Mouse (Mus musculus) left cerebral cortex, postnatal 25 days (tissue): ENCODE measurements around the gene G3bp1. TPM values are rescaled to one million over a fixed set of nuclear protein-coding genes. Genes with fewer than 3 reads are reported as not detected.
A peak's percentile ranks its signal among the peaks of the same experiment; 100 is the strongest.

Experiments
- DNase-seq, 2 experiments: peaks; one replicate each; pipeline ENCODE4 v3.0.0; 2022; ENCODE audit warnings: low spot score in 2 of 2, mixed read lengths in 1 of 2
- intact Hi-C: fragments of 180-260 bp; cut with DNase I; formaldehyde crosslinking; loops from one replicate; pipeline ENCODE4 v1.15.1; 2025
- total RNA-seq, 2 experiments: library from RNA; stranded (reverse); gene quantifications; 2 replicates each; pipeline ENCODE4 v1.2.3; 2021

G3bp1 gene
- total RNA-seq = 10 to 100 TPM; 34.1 to 34.4 TPM

DNA sequence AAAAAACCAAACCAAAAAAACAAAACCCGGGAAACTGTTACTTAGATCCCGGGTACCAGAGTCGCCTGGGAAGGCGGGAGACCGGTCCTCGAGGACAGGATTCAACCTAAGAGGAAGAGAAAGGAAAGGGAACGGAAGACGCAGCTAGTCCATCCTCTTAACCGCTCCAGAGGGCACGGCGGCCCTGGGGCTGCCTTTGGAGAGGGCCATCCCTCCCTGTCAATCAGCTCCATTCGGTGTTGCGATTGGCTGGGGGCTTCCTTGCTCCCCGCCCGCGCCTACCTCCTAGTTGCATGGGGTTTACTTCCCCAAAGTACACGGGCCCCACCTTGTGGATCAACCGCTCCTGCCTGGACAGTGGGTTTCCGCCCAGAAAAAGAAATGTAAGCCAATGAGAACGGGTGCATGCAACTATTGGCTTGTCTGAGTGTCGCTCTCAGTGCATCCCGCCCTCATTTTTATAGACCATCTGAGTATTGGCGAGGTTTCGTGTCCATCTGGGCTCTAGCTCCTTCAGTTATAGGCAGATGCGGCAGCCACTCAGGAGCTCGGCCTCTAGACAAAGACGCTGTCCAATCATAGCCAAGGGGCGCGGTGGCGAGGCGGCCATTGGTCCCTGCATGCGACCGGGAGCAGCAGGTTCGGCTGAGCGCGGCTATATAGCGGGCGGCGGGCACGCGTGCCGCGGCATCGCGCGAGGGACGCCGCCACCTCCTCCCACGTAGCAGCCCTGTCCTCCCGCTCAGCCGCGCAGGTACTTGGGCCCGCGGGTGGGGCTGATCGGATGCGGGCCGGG lies at the start of gene G3bp1:
Gene G3bp1 (plus strand): TSS at position 638 of the 796 bp plus-strand sequence.
- intact Hi-C loops = no loop called here
- DNase-seq = peak; percentile 100

- no peak for DNase-seq
- intact Hi-C loops = no loop called here
These were observed 46.5 kb upstream of the G3bp1 start, which contains the start of gene Sparc for GRCm38 (mm10) chr11:55422978-55423377. TSS of gene Sparc (minus strand) at chr11:55423183.

GRCm38 (mm10) chr11:55423756-55424155 lies 45.7 kb upstream of the G3bp1 start:
- intact Hi-C loops = no loop called here
- peak in 1 of 2 experiments; percentile 24 for DNase-seq

DNA sequence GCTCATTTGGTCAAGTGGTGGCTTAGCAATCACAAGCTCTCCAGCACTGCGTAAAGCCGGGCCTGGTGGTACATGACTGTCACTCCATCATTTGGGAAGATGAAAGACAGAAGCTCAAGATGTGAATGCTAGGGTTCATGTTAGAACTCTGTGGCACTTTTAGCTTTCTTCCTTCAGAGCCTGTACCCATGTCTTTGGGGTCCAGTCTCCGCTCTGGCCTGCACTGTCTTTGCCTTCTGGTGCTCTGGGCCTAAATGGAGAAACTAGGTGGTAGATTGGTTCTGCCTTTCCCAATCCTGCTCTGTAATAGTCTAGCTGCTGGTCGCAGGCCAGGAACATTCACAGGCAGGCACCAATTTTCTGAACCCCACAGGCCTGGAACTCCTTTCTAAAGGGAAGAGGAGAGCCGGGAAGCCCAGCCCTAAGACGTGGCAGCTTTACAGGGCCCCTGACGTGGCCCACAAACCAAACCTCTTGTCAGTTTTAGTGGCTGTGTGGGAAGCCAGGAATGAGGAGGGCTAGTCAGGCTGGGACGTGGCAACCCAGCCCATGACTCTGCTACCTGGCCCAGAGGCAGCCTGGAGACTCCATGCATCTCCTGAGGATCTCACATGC lies 44.6 kb upstream of the G3bp1 start:
- no peak for DNase-seq
- intact Hi-C loops = no loop called here

- DNase-seq = no peak
- intact Hi-C loops = no loop called here
These were observed 41.1 kb upstream of the G3bp1 start for GRCm38 (mm10) chr11:55428186-55429012.

DNA sequence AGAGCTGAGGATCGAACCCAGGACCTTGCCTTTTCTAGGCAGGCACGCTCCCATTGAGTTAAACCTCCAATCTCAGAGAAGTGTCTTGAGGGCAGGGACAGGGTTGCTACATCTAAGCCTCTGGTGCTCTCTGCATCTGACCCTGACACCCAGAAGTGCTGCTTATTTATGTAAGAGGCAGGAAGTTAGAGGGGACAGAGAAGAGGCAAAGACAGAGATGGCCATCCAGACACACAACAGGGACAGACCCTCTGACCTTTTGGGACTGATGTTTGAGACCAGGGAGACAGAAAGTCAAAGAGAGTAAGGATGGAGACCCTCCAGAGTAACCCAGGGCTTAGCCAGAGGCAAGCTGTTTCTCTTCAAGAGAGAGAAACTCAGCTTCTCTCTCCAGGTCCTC lies 39.5 kb upstream of the G3bp1 start:
- intact Hi-C loops = no loop called here
- DNase-seq = no peak

DNA sequence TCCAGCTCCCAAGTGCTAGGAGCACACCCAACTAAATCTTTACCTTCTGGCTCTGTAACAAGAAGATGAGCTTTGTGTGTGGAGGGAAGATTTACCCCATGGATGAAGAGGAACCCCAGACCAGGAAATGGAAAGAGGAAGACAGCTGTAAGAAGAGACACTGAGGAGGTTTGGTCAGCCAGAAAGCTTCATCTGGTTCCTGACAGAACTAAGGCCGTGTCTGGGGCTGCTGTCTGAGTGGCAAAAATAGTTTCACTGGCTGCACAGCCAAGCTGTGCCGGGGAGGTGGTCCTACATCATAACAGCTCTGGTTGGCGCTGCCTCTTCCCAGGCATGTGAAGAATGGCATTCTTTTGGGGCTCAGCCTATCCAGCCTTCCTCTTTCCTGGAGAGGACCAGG lies 36.5 kb upstream of the G3bp1 start:
- intact Hi-C loops = no loop called here
- DNase-seq = peak in 1 of 2 experiments; percentile 24

DNA sequence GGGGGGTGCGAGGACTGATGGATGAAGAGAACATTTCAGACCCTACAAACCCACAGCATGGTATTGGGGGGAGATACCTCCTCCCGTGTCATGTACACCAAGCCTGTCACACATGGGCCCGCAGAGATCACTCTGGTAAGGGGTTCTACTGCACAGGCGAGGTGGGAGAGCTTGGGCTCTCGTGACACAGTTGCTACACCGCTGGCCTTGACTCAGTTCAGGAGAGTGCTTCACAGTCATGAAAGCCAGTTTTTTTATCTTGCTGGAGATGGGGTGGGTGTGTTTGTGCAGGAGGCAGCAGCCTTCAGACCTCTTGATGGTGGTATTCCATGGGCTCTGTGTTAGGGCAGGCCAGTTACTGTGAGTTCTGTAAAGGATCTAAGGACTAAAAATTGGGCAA lies 33.4 kb upstream of the G3bp1 start:
- intact Hi-C loops = no loop called here
- DNase-seq = no peak

- intact Hi-C loops = no loop called here
- peak in 1 of 2 experiments; percentile 35 for DNase-seq
These were observed 31.5 kb upstream of the G3bp1 start for GRCm38 (mm10) chr11:55438031-55438430.

GRCm38 (mm10) chr11:55439718-55440117 lies 29.8 kb upstream of the G3bp1 start:
- intact Hi-C loops = no loop called here

GRCm38 (mm10) chr11:55444772-55445171 lies 24.7 kb upstream of the G3bp1 start:
- DNase-seq = peak; percentile 63 to 79
- intact Hi-C loops = no loop called here

More at GRCm38 (mm10) chr11:55439718-55440117, 29.8 kb upstream of the G3bp1 start:
- DNase-seq = no peak

DNA sequence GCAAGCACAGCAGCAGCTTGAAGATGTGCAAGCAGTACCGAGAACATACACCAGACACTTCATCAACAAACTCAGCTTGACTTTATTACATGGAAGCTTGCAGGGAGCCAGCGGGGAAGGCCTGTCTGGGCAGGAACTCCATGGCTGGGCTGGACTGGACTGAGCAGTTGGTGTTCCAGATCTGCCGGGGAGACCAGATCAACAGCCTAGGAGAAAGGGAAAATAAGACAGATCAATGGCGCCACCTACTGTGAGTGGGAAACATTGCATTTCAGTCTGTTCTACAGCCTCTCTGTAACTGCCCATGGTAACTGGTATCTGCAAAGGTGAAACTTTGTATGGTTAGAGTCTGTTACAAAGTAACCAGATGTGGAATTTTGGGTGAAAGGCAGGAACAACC lies 22.9 kb upstream of the G3bp1 start:
- intact Hi-C loops = loop anchor here (1.0 to 2.0 kb wide), 2 partner anchors 57 to 242 kb away; partner anchors contain the start of gene Slc36a1
- DNase-seq = peak; percentile 77 to 85

GRCm38 (mm10) chr11:55449531-55449930 lies 20.0 kb upstream of the G3bp1 start:
- no peak for DNase-seq
- intact Hi-C loops = no loop called here

DNA sequence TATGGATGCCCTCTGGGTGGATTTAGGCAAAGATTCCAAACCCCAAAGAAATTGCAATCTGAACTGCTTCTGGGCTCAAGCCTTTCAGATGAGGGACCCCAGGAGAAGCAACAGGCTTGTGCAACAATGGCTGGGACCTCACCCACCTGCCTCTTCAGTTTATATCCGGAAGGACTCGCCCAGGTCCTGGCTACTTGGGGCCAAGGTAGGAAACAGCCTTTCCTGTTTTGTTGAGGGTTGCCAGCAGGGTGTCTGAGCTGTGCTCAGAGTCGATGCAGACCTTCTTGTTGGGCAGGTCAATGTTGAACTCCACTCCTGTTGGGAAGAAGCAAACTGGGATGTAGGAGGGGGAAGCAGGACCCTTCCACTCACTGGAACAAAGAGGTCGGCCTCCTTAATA lies 19.2 kb upstream of the G3bp1 start:
- DNase-seq = no peak
- intact Hi-C loops = no loop called here

- no peak for DNase-seq
- intact Hi-C loops = no loop called here
These were observed 15.8 kb upstream of the G3bp1 start for GRCm38 (mm10) chr11:55453640-55454039.

DNA sequence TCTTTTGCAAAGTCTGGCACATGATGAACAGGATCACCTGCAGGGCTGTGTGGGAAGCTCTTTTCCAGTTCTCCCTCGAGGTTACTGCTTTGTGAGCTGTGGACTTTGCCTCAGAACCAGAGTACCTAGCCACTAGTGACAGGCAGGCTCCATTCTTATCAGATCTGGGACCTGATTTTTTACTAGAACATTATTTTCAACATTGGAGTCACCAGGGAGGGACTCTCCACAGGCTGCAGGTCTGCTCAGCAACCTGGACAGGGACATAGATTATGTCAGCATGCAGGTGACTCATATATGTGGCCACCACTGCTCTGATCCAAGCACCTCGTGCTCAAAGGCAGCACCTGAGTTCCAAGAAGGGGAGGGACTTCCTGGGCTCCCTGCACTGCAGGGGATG lies 14.3 kb upstream of the G3bp1 start:
- intact Hi-C loops = no loop called here
- DNase-seq = no peak

GRCm38 (mm10) chr11:55458501-55458900 lies 11.0 kb upstream of the G3bp1 start:
- DNase-seq = no peak
- intact Hi-C loops = no loop called here

- no peak for DNase-seq
- intact Hi-C loops = no loop called here
These were observed 9.5 kb upstream of the G3bp1 start for GRCm38 (mm10) chr11:55459850-55460558.

DNA sequence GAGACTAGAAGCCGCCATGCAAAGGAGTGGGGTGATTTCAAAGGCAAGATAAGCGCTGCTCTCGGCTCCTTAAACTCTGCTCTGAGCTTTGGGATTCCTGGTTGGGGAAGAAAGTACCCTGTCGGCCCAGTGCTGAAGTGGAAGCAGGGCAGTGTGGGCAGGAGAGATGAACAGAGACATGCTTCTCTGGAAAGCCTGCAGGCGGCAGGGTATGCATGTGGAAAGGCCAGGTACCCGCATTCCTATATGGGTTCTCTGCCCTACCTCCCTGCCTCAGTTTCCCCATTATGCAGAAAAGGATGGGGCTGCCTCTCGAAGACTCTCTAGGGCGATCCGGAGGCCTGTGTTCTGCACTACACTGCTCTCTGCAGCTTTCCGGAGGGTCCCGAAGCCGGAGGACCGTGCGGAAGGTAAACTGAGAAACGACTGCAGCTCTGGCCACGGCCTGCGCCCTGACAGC lies 8.9 kb upstream of the G3bp1 start:
- intact Hi-C loops = no loop called here
- DNase-seq = peak in 1 of 2 experiments; percentile 39
